Mouse (Mus musculus): ENCODE data around the gene Farp1. TPM values are rescaled to one million over a fixed set of nuclear protein-coding genes. Genes with fewer than 3 reads are reported as not detected.

Gene Farp1
- total RNA-seq, 4 experiments from 2014 or later, result 3.7 to 6.8 (median 4.1) TPM

- DNase-seq (ENCODE audit: low spot score in 2 of 2), result no peak
Measured at GRCm38 (mm10) chr14:121144496-121144895, 109.5 kb downstream of the Farp1 start.

- DNase-seq (ENCODE audit: low spot score in 2 of 2), result no peak
Measured at GRCm38 (mm10) chr14:121145291-121145690, 110.3 kb downstream of the Farp1 start.

GRCm38 (mm10) chr14:121145698-121146097, 110.7 kb downstream of the Farp1 start:
- peak in 1 of 2 experiments; percentile 30 for DNase-seq (ENCODE audit: low spot score in 2 of 2)

GRCm38 (mm10) chr14:121146213-121146612, 111.2 kb downstream of the Farp1 start:
- DNase-seq (ENCODE audit: low spot score in 2 of 2), result no peak

DNA sequence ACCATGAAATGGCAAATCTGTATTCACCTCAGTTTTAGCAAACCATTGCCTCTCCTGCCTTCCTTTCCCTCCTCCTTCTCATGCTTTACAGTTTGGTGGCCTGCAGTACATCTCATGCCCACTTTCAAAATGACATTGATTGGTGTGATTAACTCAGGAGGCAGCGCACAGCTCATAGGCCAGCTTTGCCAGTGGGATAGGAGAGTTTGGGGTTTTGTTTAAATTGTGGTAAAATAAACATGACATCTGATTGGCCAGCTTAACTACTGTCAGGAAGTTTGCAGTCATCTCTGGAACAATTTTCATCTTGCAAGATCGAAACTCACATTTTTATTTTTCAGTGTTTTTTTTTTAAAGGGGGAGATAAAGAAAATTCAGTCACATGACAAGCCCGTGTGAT, 112.0 kb downstream of the Farp1 start:
- no peak for DNase-seq (ENCODE audit: low spot score in 2 of 2)

DNA sequence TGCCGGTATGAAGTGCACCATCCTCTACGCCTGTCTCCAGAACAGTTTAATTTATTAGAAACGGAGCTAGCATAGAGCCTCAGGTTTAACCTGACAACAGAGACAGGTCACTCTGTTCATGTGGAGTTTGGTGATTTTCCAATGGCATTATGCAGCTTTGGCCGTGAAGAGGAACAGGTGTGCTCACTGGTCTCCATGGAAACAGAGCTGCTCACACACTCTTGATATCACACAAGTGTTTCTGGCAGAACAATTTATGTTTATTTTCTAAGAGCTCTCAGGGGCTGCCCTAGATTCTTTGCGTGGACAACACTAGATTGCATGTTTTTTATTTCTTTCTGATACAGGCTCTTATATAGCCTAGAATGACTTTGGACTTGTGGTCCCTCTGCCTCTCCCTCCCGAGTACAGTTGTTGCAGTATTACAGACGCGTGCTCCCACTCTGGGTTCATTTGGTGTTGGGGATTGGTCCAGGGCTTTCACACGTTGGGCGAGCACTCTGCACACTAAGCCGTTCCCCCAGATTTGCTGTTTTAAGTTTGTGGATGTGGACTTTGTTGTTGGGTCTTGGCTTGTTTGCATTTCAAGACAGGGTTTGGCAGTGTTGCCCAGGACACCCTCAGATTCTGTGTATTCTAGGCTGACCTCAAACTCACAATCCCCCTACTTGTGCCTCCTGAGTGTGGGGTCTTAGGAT, 113.2 kb downstream of the Farp1 start:
- DNase-seq (ENCODE audit: low spot score in 2 of 2), result no peak

- no peak for DNase-seq (ENCODE audit: low spot score in 2 of 2)
Measured at GRCm38 (mm10) chr14:121149984-121150383, 115.0 kb downstream of the Farp1 start.

DNA sequence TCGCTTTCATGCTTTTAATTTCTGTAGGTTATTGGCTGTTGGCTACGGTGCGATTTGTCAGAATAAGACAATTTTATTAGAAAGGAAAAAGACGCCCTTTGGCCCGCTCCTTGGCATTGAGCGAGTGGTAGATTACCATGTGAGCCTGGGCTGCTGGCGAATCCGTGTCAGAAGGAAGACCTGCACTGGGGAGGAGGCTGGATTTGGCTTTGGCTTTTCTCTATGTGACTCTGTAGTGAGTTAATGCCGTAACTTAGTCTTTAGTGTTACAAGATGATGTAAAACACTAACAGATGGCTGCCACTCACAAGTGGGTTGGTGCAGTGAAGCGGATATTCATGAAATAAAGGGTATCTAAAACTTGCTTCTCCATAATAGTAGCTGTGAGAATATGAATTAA, 116.8 kb downstream of the Farp1 start:
- DNase-seq (ENCODE audit: low spot score in 2 of 2), result no peak

- no peak for DNase-seq (ENCODE audit: low spot score in 2 of 2)
Measured at GRCm38 (mm10) chr14:121152771-121153170, 117.8 kb downstream of the Farp1 start.

DNA sequence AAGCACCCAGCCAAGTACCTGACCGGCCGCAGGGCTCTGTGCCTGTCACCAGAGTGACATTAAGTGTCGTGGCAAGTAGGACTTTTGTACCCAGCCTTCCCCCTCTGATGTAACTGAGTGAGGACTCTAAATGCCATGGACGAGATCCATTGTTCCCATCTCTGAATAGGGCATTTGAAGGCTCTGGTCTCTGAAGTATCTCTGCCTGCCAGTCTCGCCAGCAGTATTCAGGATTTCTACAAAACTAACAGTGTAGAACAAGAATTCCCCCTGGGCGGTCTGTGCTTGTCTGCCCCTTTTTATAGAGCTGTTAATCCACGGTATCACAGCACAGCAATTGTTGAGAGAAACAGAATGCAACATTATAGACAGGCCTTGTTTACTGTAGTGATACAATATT, 118.3 kb downstream of the Farp1 start:
- no peak for DNase-seq (ENCODE audit: low spot score in 2 of 2)

GRCm38 (mm10) chr14:121155173-121155572, 120.2 kb downstream of the Farp1 start:
- no peak for DNase-seq (ENCODE audit: low spot score in 2 of 2)

DNA sequence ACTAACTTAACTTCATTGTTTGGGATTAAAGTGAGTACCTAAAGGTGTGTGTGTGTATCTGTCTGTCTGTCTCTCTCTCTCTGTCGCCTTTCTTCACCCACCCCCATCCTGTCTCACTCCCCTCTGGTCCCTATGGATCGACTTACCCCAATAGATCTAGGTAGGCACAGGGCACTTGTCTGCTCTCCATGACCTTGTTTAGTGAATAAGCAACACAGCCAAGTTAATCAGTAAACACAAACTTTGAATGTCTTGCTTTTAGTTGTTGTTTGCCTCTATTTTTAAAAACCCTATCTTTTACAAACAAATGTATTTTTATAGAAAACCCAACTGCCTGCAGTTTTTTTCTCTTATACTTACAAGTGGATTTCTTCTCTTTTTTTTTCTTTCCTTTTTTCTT, 123.6 kb downstream of the Farp1 start:
- no peak for DNase-seq (ENCODE audit: low spot score in 2 of 2)

- DNase-seq (ENCODE audit: low spot score in 2 of 2), result no peak
Measured at GRCm38 (mm10) chr14:121162822-121163221, 127.8 kb downstream of the Farp1 start.

DNA sequence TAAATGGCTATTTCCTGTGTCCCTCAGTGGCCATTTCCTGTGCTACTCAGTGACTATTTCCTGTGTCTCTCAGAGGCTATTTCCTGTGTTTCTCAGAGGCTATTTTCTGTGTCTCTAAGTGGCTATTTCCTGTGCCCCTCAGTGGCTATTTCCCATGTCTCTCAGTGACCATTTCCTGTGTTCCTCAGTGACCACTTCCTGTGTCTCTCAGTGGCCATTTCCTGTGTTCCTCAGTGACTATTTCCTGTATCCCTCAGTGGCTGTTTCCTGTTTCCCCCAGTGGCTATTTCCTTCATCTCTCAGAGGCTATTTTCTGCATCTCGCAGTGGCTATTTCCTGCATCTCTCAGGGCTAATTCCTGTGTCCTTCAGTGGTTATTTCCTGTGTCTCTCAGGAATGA, 129.9 kb downstream of the Farp1 start:
- DNase-seq (ENCODE audit: low spot score in 2 of 2), result no peak

DNA sequence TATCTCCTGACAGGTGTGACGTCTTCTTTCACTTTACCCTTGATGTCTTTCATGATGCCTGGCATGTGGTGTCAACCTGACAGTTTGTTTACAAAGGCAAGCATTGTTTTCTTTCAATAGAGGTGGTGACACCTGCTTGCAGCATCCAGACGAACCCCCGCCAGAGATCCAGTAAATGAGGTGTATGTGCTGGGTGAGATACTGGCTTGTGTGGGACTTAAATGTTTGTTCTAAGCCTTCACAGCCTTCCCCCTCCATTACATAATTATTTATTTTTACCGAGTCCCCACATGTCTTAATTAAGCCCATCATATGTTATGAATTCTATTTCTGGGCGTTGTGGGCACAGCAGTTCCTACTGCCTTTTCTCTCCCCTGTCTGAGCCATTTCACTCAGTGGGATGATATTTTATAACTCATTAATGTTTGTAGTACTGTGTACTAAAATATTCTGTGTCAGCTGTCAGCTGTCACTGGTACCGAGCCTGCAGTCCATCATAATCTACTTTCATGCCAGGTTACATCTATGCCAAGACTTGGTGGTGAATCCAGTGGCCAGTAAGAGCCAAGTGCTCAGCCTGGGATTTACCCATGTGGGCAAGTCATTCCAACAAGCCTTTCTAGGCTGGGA, 130.5 kb downstream of the Farp1 start:
- peak; percentile 16 to 34 for DNase-seq (ENCODE audit: low spot score in 2 of 2)

DNA sequence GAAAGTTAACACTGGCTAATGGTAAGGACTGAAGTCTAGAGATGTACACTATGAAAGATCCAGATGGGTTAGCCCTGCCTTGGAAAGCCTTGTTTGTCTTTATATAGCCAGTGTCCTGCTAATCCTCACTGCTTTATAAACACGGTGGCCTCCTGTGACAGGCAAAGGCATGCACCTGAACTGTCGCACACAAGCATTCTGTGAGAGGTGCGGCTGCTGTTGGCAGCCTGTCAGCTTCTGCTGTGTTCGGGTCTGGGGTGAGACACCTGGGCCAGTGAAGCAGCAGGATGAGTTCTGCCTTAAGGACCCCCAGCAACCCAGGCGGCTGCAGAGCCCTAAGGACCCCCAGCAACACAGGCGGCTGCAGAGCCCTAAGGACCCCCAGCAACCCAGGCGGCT, 131.0 kb downstream of the Farp1 start:
- DNase-seq (ENCODE audit: low spot score in 2 of 2), result no peak

GRCm38 (mm10) chr14:121168716-121169115, 133.7 kb downstream of the Farp1 start:
- no peak for DNase-seq (ENCODE audit: low spot score in 2 of 2)

DNA sequence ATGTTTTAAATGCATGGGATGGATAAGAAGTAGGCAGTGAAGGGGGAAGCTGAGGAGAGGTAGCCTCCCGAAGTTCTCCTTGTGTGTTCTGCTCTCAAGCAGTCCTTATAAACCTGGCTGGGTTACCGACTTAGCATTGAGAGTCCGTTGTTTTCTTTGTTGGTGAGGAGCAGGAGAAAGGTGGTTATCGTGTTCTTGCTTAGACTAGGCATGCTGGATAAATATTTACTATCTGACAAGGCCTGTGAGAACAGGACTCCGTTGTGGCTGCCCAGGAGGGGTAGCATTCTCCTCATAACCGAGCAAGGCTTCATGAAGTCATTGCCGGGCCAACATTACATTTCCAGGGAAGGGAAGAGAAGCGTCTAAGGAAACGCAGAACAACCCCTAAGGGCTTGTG, 135.3 kb downstream of the Farp1 start:
- DNase-seq (ENCODE audit: low spot score in 2 of 2), result no peak

- peak in 1 of 2 experiments; percentile 16 for DNase-seq (ENCODE audit: low spot score in 2 of 2)
Measured at GRCm38 (mm10) chr14:121172065-121173036, 137.4 kb downstream of the Farp1 start.

DNA sequence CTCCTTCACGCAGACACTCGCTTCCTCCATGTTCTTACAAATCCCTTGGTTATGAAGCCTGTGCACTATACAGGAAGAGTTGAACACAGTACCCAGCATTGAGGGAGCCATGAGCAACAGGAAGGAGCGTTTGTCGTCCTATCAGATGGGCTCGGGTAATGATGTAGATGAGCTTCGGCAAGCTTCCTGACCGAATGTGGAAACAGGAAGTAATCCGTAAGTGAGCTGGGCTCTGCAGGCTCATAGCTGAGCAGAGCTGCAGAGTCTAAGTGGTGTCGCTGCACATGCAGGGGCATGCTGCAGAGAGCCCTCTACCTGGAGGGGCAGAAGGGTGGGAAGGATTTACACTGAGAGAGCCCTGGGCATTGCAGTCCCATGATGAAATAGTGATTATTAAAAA, 140.4 kb downstream of the Farp1 start:
- DNase-seq (ENCODE audit: low spot score in 2 of 2), result no peak

GRCm38 (mm10) chr14:121175861-121176260, 140.9 kb downstream of the Farp1 start:
- DNase-seq (ENCODE audit: low spot score in 2 of 2), result no peak

DNA sequence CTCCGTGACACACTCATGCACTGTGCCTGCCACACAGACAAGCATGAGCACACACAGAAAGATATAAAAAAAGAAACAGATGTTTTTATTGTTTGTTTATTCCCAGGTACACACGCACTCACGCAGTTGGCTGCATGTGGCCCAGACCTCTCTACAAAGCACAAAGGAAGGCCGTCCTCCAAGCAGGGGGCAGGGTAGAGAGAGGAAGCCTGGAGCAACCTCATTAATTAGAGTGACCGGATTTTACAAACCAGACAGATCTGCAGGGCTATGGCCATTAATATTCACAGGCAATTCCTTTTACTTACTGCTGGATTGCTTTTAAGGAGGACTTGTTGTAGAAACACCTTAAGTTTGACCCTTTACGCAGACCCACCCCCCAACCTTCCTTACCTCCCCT, 142.9 kb downstream of the Farp1 start:
- DNase-seq (ENCODE audit: low spot score in 2 of 2), result no peak

All from gastrocnemius, adult 8-10 months (tissue).